Mouse (Mus musculus) left cerebral cortex, postnatal 25 days (tissue): ENCODE measurements around the gene Btbd1. TPM values are rescaled to one million over a fixed set of nuclear protein-coding genes. Genes with fewer than 3 reads are reported as not detected.

Source experiments
- DNase-seq, 2 experiments: peaks; one replicate each; pipeline ENCODE4 v3.0.0; 2022; ENCODE audit warnings: low spot score in 2 of 2, mixed read lengths in 1 of 2
- intact Hi-C: fragments of 180-260 bp; cut with DNase I; formaldehyde crosslinking; loops from one replicate; pipeline ENCODE4 v1.15.1; 2025
- total RNA-seq, 2 experiments: library from RNA; stranded (reverse); gene quantifications; 2 replicates each; pipeline ENCODE4 v1.2.3; 2021

Btbd1 gene
- 100 to 1,000 TPM; 120 to 123 TPM for total RNA-seq

DNA sequence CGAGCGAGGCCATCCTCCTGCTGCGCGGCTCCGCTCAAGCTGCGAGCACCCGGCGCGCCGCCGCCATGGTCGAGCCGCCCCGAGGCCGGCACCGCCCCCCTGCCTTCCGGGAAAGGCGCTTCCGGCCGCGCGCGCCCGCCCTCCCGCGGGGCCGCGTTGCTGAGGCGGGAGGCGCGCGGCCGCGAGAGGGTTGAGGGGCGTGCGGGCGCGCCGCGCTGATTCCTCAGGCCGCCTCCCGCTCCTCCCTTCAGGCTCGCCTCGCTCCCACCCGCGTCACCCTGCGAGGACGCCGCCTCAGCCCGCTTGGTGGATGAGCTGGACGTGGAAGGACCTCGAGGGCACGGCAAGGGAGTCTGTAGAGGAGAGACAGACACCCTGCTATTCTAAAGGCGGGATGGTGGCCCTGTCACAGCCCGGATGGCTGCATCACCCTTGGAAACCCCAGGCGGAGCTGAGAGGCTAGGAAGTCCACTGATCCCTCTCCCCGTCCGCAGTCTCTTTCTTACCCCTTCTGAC lies at the start of gene Btbd1:
Gene Btbd1, minus strand, starts transcription at position 53 of the 516 bp plus-strand sequence.
- intact Hi-C loops, result loop anchor here (1.0 kb wide), 2 partner anchors 31 to 40 kb away; partner anchors contain the start of gene 3110040N11Rik
- peak; percentile 84 to 90 for DNase-seq

DNA sequence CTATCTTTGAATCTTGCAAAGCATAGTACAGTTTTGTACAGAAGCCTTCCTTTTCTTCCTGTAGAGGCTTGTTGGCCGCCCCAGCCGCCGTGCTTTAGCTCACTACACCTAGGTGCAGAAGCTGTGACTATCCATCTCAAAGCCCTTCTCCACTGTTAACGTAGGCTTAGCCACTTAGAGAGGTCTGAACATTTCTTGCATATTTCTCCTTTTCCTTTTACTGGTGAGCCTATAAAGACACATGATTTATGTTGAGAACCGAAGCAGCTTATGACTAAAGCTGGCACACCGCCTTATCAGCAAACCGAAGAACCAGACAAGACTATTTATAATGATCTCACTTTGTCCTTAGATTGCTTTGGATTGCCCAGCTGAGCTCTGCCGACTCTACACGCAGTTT lies 46.1 kb upstream of the Btbd1 start:
- DNase-seq, result peak; percentile 50 to 85
- intact Hi-C loops, result no loop called here

DNA sequence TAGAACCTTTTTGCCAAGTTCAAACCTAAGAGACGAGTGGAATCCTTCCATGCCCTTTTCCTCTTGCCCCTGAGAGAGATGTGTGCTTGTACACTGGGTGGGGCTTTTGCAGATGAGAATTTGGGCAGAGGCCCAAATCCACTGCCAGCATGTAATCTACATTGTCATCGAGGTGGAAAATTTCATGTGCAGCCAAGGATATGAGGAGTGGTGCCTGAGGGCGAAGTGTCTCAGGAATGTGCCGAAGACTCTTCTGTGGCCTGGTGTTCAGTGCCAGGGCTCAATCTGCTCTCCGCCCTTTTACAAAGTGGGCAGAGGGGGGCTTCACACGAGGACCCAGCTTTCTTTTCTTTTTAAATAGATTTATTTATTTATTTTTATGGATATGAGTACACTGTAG lies 45.4 kb upstream of the Btbd1 start:
- intact Hi-C loops, result loop anchor here (5.0 kb wide), 1 partner anchor 58 kb away; the partner anchor contains the start of gene Hdgfl3
- DNase-seq, result no peak

DNA sequence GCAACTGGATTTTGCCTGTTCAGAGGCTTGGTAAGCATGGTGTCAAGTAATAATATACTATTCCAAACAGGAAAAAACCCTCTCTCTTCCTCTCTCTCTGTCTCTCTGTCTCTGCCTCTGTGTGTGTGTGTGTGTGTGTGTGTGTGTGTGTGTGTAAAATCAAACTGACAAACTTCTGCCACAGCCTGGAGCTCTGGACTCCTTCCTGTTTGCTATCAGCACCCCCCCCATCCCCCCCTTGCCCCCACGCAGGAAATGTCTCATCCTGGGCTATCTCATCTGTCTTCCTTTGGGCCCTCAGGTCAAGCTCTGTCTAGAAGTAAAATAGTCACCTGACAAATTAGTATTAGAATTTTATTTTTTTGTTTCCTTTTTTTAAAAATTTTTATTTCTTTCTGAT lies 44.6 kb upstream of the Btbd1 start:
- no peak for DNase-seq
- intact Hi-C loops, result loop anchor here (5.0 kb wide), 1 partner anchor 58 kb away; the partner anchor contains the start of gene Hdgfl3

DNA sequence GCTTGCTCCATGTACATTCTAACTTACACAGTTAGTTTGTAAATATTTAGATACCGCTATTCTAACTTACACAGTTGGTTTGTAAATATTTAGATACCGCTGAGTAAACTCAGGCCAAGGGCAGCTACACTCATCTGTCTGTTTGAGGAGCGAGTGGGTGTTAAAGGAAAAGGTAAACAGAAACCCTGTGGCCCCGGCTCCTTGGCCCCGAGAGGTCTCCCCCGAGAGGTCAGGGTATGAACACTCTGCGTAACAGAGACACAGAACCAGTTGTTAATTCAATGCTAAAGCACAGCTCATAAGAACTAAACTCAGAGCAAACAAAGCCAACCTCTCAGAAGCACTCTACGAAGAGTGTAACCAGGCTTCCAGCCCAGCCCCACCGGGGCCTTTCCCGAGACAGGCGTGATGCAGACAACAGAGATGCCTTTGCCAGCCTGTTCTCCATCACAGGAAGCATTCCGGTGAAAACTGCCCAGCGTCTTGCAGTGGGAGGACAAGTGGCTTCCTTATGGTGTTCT lies 43.3 kb upstream of the Btbd1 start:
- intact Hi-C loops, result loop anchor here (5.0 kb wide), 1 partner anchor 60 kb away; the partner anchor contains the start of gene Hdgfl3
- peak in 1 of 2 experiments; percentile 36 for DNase-seq

DNA sequence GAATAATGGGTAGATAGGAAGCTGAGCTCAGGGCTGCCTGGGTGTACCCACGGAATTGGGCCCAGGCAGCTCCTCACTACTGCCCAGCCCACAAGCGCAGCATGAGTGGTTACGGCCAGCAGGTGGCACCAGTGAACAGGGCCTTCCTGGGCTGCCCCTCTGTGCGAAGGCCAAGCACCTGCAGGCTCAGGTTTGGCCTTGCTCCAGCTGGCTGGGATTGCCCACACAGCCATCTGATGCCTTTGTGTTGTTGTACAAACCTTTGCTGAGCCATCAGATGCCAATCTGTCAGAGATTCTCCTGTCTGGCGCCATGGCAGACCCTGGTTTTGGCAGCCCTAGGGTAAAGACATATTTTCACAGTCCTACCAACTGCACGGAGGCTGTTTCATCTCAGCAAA lies 38.9 kb upstream of the Btbd1 start:
- intact Hi-C loops, result loop anchor here (5.0 to 10.0 kb wide), 2 partner anchors 89 to 247 kb away; no protein-coding TSS in a partner anchor
- peak; percentile 57 for DNase-seq

DNA sequence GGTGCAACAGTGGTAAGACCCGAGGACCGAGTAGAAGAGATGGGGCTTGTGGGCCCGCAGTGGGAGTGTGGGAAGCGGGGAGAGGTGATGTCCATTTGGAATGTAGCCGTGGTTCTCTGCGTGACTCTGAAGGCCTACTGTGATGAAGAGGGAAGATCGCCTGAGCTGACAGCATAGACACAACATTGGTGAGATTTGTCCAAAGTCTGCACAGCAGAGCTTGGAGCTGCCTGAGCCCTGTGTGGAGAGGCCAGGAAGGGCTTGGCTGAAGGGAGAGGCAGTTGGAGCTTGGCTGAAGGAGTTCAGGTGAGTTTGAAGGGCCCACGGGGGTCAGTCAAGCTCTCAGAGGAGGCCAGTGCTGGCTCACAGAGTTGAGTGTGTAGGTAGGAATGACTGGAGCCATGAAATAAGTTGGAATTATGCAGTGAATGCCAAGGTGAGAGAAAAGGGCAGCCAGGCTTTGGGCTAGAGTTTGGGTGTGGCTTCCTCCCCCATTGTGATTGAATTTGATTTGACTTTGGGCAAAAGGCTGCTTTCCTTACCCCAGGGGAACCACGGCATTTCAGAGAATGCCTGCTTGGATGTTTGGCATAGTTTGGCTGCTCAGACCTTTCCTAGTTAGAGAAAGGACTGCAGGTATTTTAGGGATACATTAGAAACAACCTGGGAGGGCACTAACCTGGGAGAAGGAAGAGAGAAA lies 38.1 kb upstream of the Btbd1 start:
- no peak for DNase-seq
- intact Hi-C loops, result loop anchor here (5.0 to 10.0 kb wide), 2 partner anchors 90 to 247 kb away; no protein-coding TSS in a partner anchor

DNA sequence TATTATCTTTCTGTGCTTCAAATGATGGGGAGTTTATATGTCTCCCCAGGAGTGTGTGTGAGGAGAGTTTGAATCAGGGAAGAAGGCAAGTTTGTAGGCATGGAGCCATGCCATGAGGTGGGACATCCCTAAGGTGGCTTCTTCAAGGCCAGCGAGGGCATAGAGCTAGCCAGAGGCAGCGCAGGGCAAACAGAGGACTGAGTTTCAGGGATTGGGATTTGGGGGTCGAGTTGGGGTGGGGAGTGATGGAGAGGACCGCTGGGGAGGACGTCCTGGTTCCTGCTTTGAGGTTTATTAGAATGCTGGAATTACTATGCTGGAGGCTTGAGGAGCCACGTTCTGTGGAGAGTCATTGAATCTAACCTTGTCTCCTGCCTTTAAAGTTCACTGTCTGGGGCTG lies 36.7 kb upstream of the Btbd1 start:
- intact Hi-C loops, result loop anchor here (5.0 to 10.0 kb wide), 2 partner anchors 91 to 249 kb away; no protein-coding TSS in a partner anchor
- no peak for DNase-seq

DNA sequence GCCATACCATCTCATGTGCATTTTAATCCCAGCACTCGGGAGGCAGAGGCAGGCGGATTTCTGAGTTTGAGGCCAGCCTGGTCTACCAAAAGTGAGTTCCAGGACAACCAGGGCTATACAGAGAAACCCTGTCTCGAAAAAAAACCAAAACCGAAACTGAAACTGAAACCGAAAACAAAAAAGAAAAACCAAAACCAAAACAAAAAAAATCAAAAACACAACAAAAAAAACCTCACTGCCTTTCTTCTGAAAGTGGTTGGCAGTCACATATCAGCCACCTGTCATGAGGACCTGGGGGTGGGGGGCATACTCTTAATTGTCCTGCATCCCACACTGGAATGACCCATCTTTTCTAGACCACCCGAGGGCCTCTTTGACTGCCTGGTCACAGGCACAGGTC lies 35.3 kb upstream of the Btbd1 start:
- DNase-seq, result no peak
- intact Hi-C loops, result loop anchor here (5.0 to 10.0 kb wide), 2 partner anchors 77 to 250 kb away; partner anchors contain the start of gene 3110040N11Rik

DNA sequence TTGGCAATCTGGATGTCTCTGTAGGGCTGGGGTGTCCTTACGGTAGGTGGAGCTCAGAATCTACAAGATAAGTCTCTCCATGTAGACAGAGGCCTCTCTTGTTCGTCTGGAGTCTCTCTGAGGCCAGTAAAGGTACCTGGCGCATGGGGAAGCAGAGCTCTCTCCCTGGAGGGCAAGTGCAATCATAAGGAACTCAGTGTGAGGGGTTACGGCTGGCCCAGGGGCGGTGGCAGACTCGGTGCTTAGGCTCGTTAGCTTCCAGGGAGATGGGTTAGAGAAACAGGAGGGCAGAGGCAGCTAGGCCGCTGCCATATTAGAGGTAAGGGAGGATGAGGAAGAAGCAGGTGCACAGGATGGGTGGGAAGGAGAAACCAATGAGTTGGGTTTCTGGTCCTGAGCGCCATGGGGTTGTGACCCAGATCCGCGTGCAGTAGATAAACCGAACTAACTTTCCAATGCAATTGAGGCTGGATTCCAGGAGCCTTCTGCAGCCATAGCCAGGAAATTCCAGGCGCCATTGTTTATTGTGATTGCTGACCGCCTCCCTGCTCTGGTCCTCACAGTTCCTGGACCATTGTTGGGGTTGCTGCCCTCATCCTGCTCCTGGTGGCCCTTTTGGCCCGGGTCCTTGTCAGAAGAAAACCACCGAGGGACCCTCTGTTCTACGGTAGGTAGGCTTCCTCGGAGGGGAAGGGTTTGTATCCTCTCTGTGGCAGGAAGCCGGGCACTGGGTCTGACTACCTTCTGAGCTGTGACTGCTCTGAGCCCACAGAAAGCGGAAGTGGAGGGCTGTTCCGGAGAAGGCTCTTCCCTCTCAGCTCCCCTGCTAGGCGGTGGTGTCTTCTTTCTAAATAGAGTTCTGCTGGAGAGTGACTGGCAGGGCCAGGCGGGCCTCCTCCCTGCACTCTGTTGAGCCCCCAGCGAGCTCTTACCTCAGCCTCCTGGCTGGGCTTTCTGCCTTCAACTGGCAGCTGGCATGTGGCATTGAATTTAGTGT lies 33.7 kb upstream of the Btbd1 start:
- DNase-seq, result no peak
- intact Hi-C loops, result loop anchor here (5.0 to 10.0 kb wide), 2 partner anchors 76 to 252 kb away; partner anchors contain the start of gene 3110040N11Rik

DNA sequence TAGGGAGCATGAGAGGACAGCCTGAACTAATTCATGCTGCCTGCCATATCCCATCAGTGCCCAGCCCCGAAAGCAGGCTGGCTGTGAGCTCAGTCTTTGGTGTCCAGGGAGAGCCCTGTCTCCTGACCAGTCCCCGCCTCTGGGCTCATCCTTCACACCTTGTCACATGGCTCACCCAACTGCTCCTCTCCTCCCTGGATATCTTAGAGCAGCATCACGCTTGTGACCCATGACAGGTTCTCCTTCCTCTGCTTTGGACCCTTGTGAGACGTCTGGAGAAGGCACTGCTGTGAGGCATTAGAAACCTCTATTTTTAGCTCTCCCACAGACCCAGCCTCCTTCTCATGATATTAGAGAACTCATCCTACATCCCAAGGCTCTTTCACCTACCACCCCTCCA lies 32.7 kb upstream of the Btbd1 start:
- no peak for DNase-seq
- intact Hi-C loops, result loop anchor here (5.0 to 10.0 kb wide), 2 partner anchors 75 to 253 kb away; partner anchors contain the start of gene 3110040N11Rik

DNA sequence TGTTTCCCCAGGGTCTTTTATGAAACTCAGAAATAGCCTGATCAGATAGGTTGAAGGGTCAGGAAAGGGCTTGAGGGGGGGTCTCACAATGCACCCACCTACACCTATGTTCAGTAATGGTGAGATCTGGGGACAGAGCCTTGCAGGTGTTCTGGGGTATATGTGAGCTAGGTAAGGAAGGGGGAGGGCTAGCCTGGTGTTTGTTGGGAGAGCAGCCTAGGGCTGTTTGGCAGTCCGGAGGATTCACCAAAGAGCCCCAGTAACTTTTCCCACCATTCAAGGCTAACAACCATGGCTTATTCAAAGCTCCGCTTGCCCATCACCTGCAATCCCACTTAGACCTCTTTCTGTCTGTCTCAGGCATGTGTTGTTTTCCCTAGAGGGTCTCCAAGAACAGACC lies 32.2 kb upstream of the Btbd1 start:
- intact Hi-C loops, result loop anchor here (5.0 to 10.0 kb wide), 2 partner anchors 74 to 253 kb away; partner anchors contain the start of gene 3110040N11Rik
- DNase-seq, result no peak

DNA sequence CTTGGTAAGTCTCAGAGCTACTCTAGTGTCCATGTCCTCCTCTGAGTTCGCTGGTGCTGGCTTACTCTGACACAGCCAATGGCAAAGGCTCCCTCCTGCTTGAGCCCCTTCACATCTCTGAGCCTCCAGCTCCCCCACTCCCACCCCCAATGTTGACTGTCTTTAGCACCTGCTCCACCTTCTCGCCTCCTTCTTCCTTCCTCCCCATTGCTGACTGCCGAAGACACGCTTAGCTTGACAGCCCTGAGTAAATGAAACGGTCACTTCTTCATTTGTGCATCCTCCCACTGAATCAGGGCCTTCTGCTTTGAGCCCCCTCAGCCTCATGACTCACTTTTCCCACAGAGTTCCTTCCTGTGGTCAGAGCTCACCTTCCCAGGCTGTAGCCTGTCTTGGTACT lies 31.8 kb upstream of the Btbd1 start:
- intact Hi-C loops, result loop anchor here (1.0 to 10.0 kb wide), 3 partner anchors 32 to 254 kb away; partner anchors contain the start of genes 3110040N11Rik and Btbd1

DNA sequence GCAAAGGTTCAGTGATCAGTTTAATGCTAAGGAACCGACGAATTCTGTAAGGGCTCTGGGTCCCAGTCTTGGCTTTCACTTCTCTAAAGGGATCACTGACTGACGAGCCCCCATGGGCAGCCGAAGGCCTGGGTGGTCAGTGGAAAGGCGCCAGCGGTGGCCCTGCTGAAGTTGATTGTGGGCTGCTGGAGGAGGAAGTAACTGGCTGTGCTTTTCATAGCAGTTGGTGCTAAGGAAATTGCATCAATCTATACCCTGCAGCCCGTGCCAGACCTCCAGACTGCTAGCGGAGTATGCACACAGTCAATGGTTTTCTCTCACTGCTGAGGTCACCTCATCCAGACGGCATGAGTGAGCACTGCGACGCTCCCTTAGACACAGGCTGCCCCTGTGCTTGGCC lies 30.8 kb upstream of the Btbd1 start:
- intact Hi-C loops, result loop anchor here (1.0 to 10.0 kb wide), 3 partner anchors 31 to 255 kb away; partner anchors contain the start of genes 3110040N11Rik and Btbd1
- DNase-seq, result peak; percentile 54 to 73

More for the DNA sequence above, 31.8 kb upstream of the Btbd1 start:
- peak in 1 of 2 experiments; percentile 23 for DNase-seq

DNA sequence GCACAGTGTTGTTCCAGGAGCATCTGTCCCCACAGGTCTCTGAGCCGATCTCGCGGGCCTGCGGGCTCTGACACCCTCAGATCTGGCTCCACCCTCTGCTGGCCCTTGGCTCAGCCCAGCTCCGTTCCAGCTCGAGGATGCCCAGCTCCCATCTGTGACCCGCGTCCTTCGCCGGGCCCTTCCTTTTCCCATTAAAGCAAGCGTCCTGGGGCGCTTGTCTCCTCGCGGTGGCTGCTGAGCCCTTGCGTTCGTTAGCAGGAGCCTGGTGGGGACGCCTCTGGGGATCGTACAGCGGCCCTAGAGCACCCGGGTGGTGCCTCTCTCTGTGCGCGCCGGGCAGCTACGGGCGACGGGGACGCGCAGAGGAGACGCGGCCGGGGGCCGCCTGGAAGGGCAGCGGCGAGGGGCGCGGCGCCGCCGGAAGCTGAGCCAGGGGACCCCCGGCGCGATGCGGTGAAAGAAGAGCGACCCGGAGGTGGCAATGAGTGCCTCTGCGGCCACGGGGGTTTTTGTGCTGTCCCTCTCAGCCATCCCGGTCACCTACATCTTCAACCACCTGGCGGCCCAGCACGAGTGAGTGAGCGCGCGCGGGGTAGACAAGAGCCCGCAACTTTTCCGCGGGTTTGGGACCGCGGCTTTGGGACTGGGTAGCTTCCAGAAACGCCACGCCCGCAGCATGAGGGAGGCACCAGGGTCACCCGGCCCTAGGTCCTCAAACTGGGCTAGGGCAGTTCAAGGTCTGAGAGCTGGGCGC lies 29.9 kb upstream of the Btbd1 start, which contains the start of gene Tm6sf1:
Gene Tm6sf1, plus strand, starts transcription at position 34 of the 754 bp plus-strand sequence.
- intact Hi-C loops, result no loop called here

DNA sequence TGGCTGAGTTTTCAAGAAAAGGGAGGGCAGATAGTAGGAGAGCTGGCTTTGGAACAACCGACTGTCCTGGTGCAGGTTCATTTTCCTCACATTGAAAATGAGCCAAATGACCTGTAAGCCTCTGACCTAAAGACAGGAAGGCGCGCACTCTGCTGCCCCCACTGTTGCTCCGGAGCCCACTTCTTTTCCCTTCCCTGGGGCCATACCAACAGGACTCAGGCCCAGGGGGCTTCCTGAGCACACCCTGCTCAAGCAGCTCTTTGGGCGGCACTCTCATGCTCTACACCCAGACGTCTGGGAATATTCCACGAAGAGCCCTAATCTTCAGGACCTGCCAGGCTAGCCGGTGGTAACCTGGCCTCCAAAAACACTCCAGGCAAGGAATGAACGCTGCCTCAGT lies 29.0 kb upstream of the Btbd1 start:
- intact Hi-C loops, result no loop called here
- DNase-seq, result no peak

More for the DNA sequence above, 29.9 kb upstream of the Btbd1 start, which contains the start of gene Tm6sf1:
- peak in 1 of 2 experiments; percentile 47 for DNase-seq

DNA sequence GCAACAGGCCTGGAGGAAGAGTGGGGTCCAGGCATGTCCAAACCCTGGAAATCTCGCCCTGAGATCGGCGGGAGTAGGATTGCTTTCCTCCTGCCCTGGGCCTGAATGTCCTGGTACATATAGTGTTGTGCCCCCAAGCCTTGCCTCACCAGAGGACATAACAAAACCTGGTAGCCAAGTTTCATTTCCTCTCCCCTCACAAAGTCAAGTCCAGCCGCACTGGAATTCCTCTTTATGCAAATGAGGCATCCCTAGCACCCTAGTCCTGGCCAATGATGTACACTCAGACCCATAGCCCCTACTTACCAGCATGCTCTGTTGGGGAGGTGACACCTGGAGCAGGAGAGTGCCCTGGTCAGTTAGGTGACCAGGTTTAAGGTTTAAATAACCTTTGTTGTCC lies 27.0 kb upstream of the Btbd1 start:
- DNase-seq, result no peak
- intact Hi-C loops, result no loop called here

DNA sequence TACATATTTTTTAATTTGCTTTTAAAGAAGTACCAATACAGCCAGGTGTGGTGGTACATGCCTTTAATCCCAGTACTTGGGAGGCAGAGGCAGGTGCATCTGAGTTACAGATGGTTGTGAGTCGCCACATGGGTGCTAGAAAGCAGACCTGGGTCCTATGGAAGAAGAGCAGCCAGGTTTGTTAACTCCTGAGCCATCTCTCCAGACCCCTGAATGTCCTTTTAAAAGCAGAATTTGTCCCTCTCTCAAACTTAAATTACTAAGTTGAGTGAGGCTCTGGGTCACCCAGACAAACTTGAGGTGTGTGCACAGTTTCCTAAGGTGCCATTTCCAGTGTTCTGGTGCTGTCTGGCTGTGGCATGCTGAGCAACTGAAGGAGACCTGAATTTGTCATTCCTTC lies 26.5 kb upstream of the Btbd1 start, which contains the start of gene Gm10160:
Gene Gm10160, minus strand, starts transcription at position 101 of the 400 bp plus-strand sequence.
- intact Hi-C loops, result no loop called here
- DNase-seq, result no peak
